Mouse (Mus musculus): ENCODE measurements around the gene Tmem237. TPM values are rescaled to one million over a fixed set of nuclear protein-coding genes. Genes with fewer than 3 reads are reported as not detected.

Tmem237 gene
- 5.5 TPM for total RNA-seq (2023)

DNA sequence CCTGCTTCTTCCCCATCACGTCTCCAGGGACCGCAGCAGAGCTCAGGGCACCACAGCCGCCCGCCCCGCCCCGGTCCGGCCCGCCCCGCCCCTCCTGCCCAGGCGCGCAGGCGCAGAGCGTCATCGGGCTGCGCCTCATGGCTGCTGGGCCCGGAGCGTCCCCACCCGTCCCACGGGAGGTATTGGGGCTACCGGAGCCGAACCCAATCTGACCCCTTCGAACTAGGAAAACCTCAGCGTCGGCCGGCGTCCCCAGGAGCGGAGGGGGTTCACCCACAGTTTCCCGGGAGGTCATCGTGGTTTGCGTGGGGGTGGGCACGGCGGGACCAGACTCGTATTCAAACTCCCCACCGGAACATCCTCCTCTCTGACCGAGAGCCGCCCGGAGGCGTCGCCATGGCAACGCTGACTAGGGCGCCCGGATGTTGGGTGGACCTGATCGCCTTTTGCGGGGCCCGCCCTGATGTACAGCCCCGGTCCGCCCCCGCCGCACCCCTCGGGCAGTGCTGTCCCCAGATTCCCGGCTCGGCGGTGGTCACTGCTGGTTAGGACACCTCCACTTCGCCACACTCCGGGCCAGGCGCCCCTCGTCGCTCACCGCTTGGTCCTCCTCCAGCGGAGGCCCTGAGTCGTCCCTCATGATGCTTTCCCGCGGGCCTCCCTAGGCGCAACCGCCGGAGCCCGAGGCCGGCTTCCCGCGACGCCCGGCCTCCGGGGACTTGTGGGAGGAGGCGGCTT is at the start of gene Tmem237:
Gene Tmem237, minus strand, starts transcription at position 689 of the 738 bp plus-strand sequence.

GRCm38 (mm10) chr1:59163030-59163461 is 42.8 kb upstream of the Tmem237 start, which contains the start of gene Mpp4:
Mpp4 (minus strand) TSS chr1:59163389.

GRCm38 (mm10) chr1:59094705-59095104 is 25.5 kb downstream of the Tmem237 start, which contains the start of gene C2cd6:
C2cd6 (minus strand) TSS chr1:59094900.

Other genes starting within 250 kb of the Tmem237 start
- 77.0 TPM for gene Trak2, start 147.0 kb downstream of the Tmem237 start, total RNA-seq (2023)
- 13.6 TPM for gene Stradb, start 146.9 kb downstream of the Tmem237 start, total RNA-seq (2023)
- not detected for gene C2cd6, start 25.5 kb downstream of the Tmem237 start, total RNA-seq (2023)
- 0.89 TPM for gene Mpp4, start 43.0 kb upstream of the Tmem237 start, total RNA-seq (2023)
- gene Als2, start 116.8 kb upstream of the Tmem237 start, total RNA-seq (2023), result 17.5 TPM
- gene Cdk15, start 136.5 kb upstream of the Tmem237 start, total RNA-seq (2023), result not detected

All from CD8-positive naive resting alpha-beta T cell, adult 57 days (primary cell).